28 mouse cellular contexts compared by ENCODE assay signal in genomic region chr5:143514878-143515277, GRCm38 (mm10). TPM values are rescaled to one million over a fixed set of nuclear protein-coding genes. Genes with fewer than 3 reads are reported as not detected.
DNase-seq lines count a peak whose midpoint lies in the region; ATAC-seq and TF ChIP-seq lines count a peak whose summit lies in the region.
"Had no signal": no experiment of that assay in that cellular context is flagged by ENCODE, and none has a peak within 500 bp of the region (broad histone marks: within the 10 kb centered on the region; RNA-seq: fewer than 3 reads in every experiment).

No protein-coding gene starts in this region.

- no peak for ATAC-seq in neural tube, embryonic 15.5 days (ENCODE audit: low FRiP score)
- ATAC-seq: activated CD4-positive, CD25-positive, alpha-beta regulatory T cell, adult 4 months; forebrain, embryonic 13.5 days; forebrain, embryonic 16.5 days; hindbrain, postnatal 0 days; inflammation-experienced regulatory T-cells, adult 6 months; Patski had no signal

- H3K36me3 ChIP-seq in neural tube, embryonic 15.5 days = peaks cover 48% of the 10 kb centered on the region
- peaks cover 47% of the 10 kb centered on the region for H3K36me3 ChIP-seq in small intestine, adult 2 months (ENCODE audit: control insufficient read depth, insufficient read depth, low read length)

- H3K4me2 ChIP-seq in neural tube, embryonic 15.5 days = no peak overlapping the region
- H3K4me2 ChIP-seq: forebrain, embryonic 13.5 days; heart, embryonic 11.5 days; hindbrain, embryonic 13.5 days had no signal

- H3K9me3 ChIP-seq in neural tube, embryonic 15.5 days (replicated peaks) = no peaks in the 10 kb centered on the region
- H3K9me3 ChIP-seq: forebrain, embryonic 10.5 days; forebrain, embryonic 13.5 days; G1E; hindbrain, embryonic 10.5 days; hindbrain, embryonic 13.5 days had no signal

- H3K4me1 ChIP-seq in neural tube, embryonic 15.5 days = peaks cover 10% of the 10 kb centered on the region; the same call in 1 of the 2 replicates
- H3K4me1 ChIP-seq in small intestine, adult 2 months (ENCODE audit: control insufficient read depth, insufficient read depth, insufficient read length, low read length) = peaks cover 33% of the 10 kb centered on the region
- H3K4me1 ChIP-seq: forebrain, embryonic 10.5 days had no signal

- WGBS in neural tube, embryonic 15.5 days = 93% methylated on average over 5 of the region's 5 CpGs
- 66% methylated on average over 5 of the region's 5 CpGs for WGBS in small intestine, adult 2 months

- H3K27ac ChIP-seq in neural tube, embryonic 15.5 days (replicated peaks) = no peak overlapping the region
- peak overlapping the region; percentile 41 for H3K27ac ChIP-seq in small intestine, adult 2 months (ENCODE audit: insufficient read depth, low read depth, low read length)
- H3K27ac ChIP-seq: forebrain, embryonic 10.5 days; forebrain, embryonic 13.5 days; gastrocnemius, adult 2 months; hindbrain, embryonic 10.5 days; hindbrain, embryonic 13.5 days; hindbrain, postnatal 0 days had no signal

- no peak for TF ChIP-seq CTCF in small intestine, adult 2 months (IDR thresholded peaks at IDR 0.05; ENCODE audit: extremely low read depth, insufficient read length, insufficient replicate concordance, low read depth, low read length)

- TF ChIP-seq POLR2A in small intestine, adult 2 months (IDR thresholded peaks at IDR 0.05; ENCODE audit: low read depth, low read length) = no peak

- H3K4me3 ChIP-seq in neural tube, embryonic 15.5 days (replicated peaks) = no peak overlapping the region
- H3K4me3 ChIP-seq in small intestine, adult 2 months (ENCODE audit: low read depth, low read length) = no peak overlapping the region
- H3K4me3 ChIP-seq: forebrain, embryonic 10.5 days; forebrain, embryonic 13.5 days; gastrocnemius, adult 2 months; hindbrain, embryonic 10.5 days; hindbrain, embryonic 13.5 days had no signal

- H3K27me3 ChIP-seq in neural tube, embryonic 15.5 days (replicated peaks) = no peaks in the 10 kb centered on the region
- H3K27me3 ChIP-seq in small intestine, adult 2 months (ENCODE audit: control insufficient read depth, insufficient read depth, low read length) = no peaks in the 10 kb centered on the region
- H3K27me3 ChIP-seq: CH12.LX; forebrain, embryonic 13.5 days; hindbrain, embryonic 13.5 days; Patski had no signal

- no peak for DNase-seq in neural tube, embryonic 10.5 days (ENCODE audit: extremely low spot score, low spot score)
- DNase-seq in R1 (ENCODE audit: low read depth, low spot score) = peak; percentile 60
- no peak for DNase-seq in testis, postnatal 10 days (ENCODE audit: low spot score)
- no peak for DNase-seq in lung, postnatal 36 days
- DNase-seq in frontal cortex, postnatal 36 days (ENCODE audit: low spot score in 2 of 2) = no peak
- DNase-seq: adrenal gland, adult 8-10 months; adrenal gland, postnatal 25 days; B cell, adult 2 months; cerebellum, adult 18-20 months; cerebellum, adult 9-10 months; cerebellum, postnatal 14 days; gastrocnemius, adult 2 months; gastrocnemius, postnatal 14 days; heart, postnatal 36 days had no signal

- 0 out of 2 replicates have a peak overlapping the region, but pooled peaks have one; percentile 5 for H3K9ac ChIP-seq in neural tube, embryonic 15.5 days (replicated peaks)
- H3K9ac ChIP-seq: forebrain, embryonic 13.5 days; hindbrain, embryonic 13.5 days had no signal

RNA-seq across cellular contexts. Expression of gene Rac1, which starts 13.0 kb away (rescaled TPM):
- 385 and 423 TPM in 2 replicates for polyA plus RNA-seq in neural tube, embryonic 15.5 days (2015; fragmentation: Nextera tagmentation; extraction: Ambion mirVana)
- polyA plus RNA-seq in small intestine, adult 2 months (2012; rRNA removed) = 219 and 504 TPM in 2 replicates

RNA-seq across cellular contexts. Expression of gene Daglb, which starts 50.5 kb away (rescaled TPM):
- polyA plus RNA-seq in neural tube, embryonic 15.5 days (2015; fragmentation: Nextera tagmentation; extraction: Ambion mirVana) = 20.4 and 21.9 TPM in 2 replicates
- 9.8 and 12.7 TPM in 2 replicates for polyA plus RNA-seq in small intestine, adult 2 months (2012; rRNA removed)
